Comparison of ENCODE assay signal across 12 mouse cellular contexts in genomic region chr6:140208375-140208774, GRCm38 (mm10).
DNase-seq lines count a peak whose midpoint lies in the region; ATAC-seq lines count a peak whose summit lies in the region.
"Had no signal": no experiment of that assay in that cellular context is flagged by ENCODE, and none has a peak within 500 bp of the region (broad histone marks: within the 10 kb centered on the region; RNA-seq: fewer than 3 reads in every experiment).

No protein-coding gene starts in this region.

- DNase-seq in heart, adult 11 months = peak; percentile 65
- no peak for DNase-seq in heart, embryonic 10.5 days (ENCODE audit: low spot score)
- peak; percentile 74 for DNase-seq in urinary bladder, postnatal 14 days (ENCODE audit: low spot score)
- DNase-seq in urinary bladder, postnatal 4 days (ENCODE audit: low spot score in 2 of 2) = no peak
- peak; percentile 84 for DNase-seq in lung, postnatal 10 days
- no peak for DNase-seq in frontal cortex, adult 2 months (ENCODE audit: extremely low spot score in 1 of 2, low spot score in 1 of 2)
- DNase-seq: cerebellum, adult 9-10 months had no signal

- H3K9me3 ChIP-seq in heart, embryonic 10.5 days = no peaks in the 10 kb centered on the region
- H3K9me3 ChIP-seq in forebrain, embryonic 15.5 days = no peaks in the 10 kb centered on the region

- WGBS in heart, embryonic 10.5 days = 90% methylated on average over 3 of the region's 3 CpGs
- 86% methylated on average over 3 of the region's 3 CpGs for WGBS in forebrain, embryonic 15.5 days

- ATAC-seq in forebrain, embryonic 15.5 days (replicated peaks) = no peak
- no peak for ATAC-seq in megakaryocyte, adult 5-6 weeks (ENCODE audit: poor library complexity, severe bottlenecking)
- ATAC-seq: inflammation-experienced regulatory T-cells, adult 6 months had no signal

- no peak overlapping the region for H3K4me3 ChIP-seq in heart, embryonic 10.5 days
- H3K4me3 ChIP-seq in forebrain, embryonic 15.5 days = no peak overlapping the region
- H3K4me3 ChIP-seq: erythroblast, embryonic 14.5 days; megakaryocyte, embryonic 14.5 days had no signal

- no peak overlapping the region for H3K9ac ChIP-seq in forebrain, embryonic 15.5 days (replicated peaks)

- H3K4me2 ChIP-seq in forebrain, embryonic 15.5 days (replicated peaks) = no peak overlapping the region

- H3K4me1 ChIP-seq in heart, embryonic 10.5 days = no peaks in the 10 kb centered on the region
- H3K4me1 ChIP-seq in forebrain, embryonic 15.5 days = no peaks in the 10 kb centered on the region
- H3K4me1 ChIP-seq: megakaryocyte, embryonic 14.5 days had no signal

- H3K27ac ChIP-seq in heart, embryonic 10.5 days = no peak overlapping the region
- no peak overlapping the region for H3K27ac ChIP-seq in forebrain, embryonic 15.5 days (replicated peaks)

- no peaks in the 10 kb centered on the region for H3K27me3 ChIP-seq in heart, embryonic 10.5 days (ENCODE audit: insufficient read depth, poor library complexity, severe bottlenecking)
- no peaks in the 10 kb centered on the region for H3K27me3 ChIP-seq in forebrain, embryonic 15.5 days
- H3K27me3 ChIP-seq: megakaryocyte, embryonic 14.5 days had no signal

- no peaks in the 10 kb centered on the region for H3K36me3 ChIP-seq in heart, embryonic 10.5 days
- no peaks in the 10 kb centered on the region for H3K36me3 ChIP-seq in forebrain, embryonic 15.5 days

Comparison
In these comparisons a context has a peak if more than half of its experiments do, and no peak if none do; other contexts are left out.
1. DNase-seq: peak in heart, adult 11 months (single experiment), urinary bladder, postnatal 14 days (single experiment) and lung, postnatal 10 days (single experiment); none in heart, embryonic 10.5 days (single experiment), urinary bladder, postnatal 4 days (0 of 2) and frontal cortex, adult 2 months (0 of 2).